Mouse (Mus musculus) heart, embryonic 10.5 days (tissue): ENCODE measurements around the gene Zfpm1. TPM values are rescaled to one million over a fixed set of nuclear protein-coding genes. Genes with fewer than 3 reads are reported as not detected.

Experiments used
- DNase-seq: peaks from one replicate; pipeline ENCODE4 v3.0.0-alpha.2; 2017; ENCODE audit warnings: low spot score
- H3K27ac ChIP-seq: fragments of 300-500 bp; sonication (generic); 2 replicates; pipeline ENCODE4 v1.5.1; 2016; ENCODE audit warnings: mild to moderate bottlenecking
- H3K27me3 ChIP-seq: fragments of 300-500 bp; sonication (generic); 2 replicates; pipeline ENCODE4 v1.6.1; 2016; ENCODE audit warnings: mild to moderate bottlenecking; ENCODE audit not compliant: poor library complexity, insufficient read depth, severe bottlenecking
- H3K36me3 ChIP-seq: fragments of 300-500 bp; sonication (generic); 2 replicates; pipeline ENCODE4 v1.6.1; 2016; ENCODE audit warnings: mild to moderate bottlenecking, moderate library complexity
- H3K4me1 ChIP-seq: fragments of 300-500 bp; sonication (generic); 2 replicates; pipeline ENCODE4 v1.6.1; 2016; ENCODE audit warnings: mild to moderate bottlenecking
- H3K4me3 ChIP-seq: fragments of 300-500 bp; sonication (generic); 2 replicates; pipeline ENCODE4 v1.5.1; 2016; ENCODE audit warnings: mild to moderate bottlenecking, moderate library complexity
- H3K9me3 ChIP-seq: fragments of 300-500 bp; sonication (generic); 2 replicates; pipeline ENCODE4 v1.6.1; 2016; ENCODE audit warnings: mild to moderate bottlenecking, moderate library complexity
- WGBS: fragments of 180-500 bp; shearing (Covaris S2); methylation state at CpG from one replicate; pipeline ENCODE4 v1.1.7; 2016; 5-methylcytosine and 5-hydroxymethylcytosine counted together
- polyA plus RNA-seq: library from polyadenylated mRNA; unstranded; fragments of >200 nt; fragmentation: Nextera tagmentation; extraction: Ambion mirVana; gene quantifications from 2 replicates; pipeline ENCODE4 v1.2.1, GENCODE M21; 2016

Gene Zfpm1
- polyA plus RNA-seq, 1 experiment from 2014 or later, result 12.8 TPM

DNA sequence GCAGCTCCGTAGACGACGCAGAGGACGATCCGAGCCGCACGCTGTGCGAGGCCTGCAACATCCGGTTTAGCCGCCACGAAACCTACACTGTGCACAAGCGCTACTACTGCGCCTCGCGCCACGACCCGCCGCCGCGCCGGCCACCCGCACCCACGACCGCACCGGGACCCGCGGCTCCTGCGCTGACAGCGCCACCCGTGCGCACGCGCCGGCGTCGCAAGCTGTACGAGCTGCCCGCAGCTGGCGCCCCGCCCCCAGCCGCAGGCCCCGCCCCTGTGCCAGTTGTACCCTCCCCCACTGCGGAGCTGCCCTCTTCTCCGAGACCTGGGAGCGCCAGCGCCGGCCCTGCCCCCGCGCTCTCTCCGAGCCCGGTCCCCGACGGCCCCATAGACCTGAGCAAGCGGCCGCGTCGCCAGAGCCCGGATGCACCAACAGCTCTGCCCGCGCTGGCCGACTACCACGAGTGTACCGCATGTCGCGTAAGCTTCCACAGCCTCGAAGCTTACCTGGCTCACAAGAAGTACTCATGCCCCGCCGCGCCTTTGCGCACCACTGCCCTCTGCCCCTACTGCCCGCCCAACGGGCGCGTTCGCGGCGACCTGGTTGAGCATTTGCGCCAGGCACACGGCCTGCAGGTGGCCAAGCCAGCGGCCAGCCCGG lies 54.4 kb downstream of the Zfpm1 start:
- H3K36me3 ChIP-seq, result peaks cover 89% of the 10 kb centered on the region
- no peak for DNase-seq
- peak overlapping the region; percentile 58 for H3K4me3 ChIP-seq
- H3K27ac ChIP-seq, result peak overlapping the region; percentile 73
- H3K4me1 ChIP-seq, result peaks cover 54% of the 10 kb centered on the region
- 23% methylated on average over 80 of the region's 81 CpGs for WGBS
- H3K9me3 ChIP-seq, result no peaks in the 10 kb centered on the region
- H3K27me3 ChIP-seq, result peaks cover 52% of the 10 kb centered on the region

DNA sequence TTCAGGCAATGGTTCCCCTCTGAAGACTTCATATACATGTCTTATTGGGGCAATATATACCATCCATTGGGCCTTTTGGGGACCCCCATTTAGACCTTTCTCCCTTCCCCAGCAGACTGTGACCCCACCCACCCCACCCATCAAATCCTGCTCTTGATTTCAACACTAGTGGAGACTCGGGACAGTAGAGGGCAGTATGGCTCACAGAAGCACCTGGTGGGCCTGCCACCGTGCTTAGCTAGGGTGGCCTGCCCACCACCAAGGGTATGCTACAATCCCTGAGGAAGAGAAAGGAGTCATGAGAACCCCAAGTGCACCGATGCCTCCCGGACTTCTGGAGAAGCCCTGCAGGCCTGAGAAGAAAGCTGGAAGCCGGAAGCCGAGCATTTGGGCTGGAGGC lies 56.9 kb downstream of the Zfpm1 start:
- Histone ChIP-seq H3K27ac (no peak overlapping the region), H3K36me3 (peaks cover 67% of the 10 kb centered on the region), H3K4me3 (no peak overlapping the region), H3K9me3 (no peaks in the 10 kb centered on the region), H3K4me1 (peaks cover 55% of the 10 kb centered on the region), H3K27me3 (peaks cover 47% of the 10 kb centered on the region)
- DNase-seq, result no peak
- WGBS, result 66% methylated on average over 6 of the region's 6 CpGs

DNA sequence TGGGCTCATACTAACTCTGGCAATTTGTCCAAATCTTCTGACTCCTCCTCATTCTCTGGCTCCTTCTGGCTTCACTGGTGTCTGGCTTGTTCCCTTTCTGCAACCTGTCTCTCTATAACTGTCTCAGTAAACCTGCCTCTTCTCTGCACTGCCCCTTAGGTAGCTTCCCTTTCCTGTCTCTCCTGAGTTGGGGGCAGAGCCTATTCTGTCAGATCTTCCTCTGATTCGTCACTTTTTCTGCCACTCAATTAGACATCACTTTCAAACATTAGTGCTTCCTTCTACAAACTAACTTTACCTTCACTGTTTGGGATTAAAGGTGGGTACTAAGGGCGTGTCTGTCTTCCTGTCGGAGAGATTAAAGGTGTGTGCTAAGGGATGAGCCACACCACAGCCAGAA lies 58.8 kb downstream of the Zfpm1 start:
- 87% methylated on average over 3 of the region's 3 CpGs for WGBS

DNA sequence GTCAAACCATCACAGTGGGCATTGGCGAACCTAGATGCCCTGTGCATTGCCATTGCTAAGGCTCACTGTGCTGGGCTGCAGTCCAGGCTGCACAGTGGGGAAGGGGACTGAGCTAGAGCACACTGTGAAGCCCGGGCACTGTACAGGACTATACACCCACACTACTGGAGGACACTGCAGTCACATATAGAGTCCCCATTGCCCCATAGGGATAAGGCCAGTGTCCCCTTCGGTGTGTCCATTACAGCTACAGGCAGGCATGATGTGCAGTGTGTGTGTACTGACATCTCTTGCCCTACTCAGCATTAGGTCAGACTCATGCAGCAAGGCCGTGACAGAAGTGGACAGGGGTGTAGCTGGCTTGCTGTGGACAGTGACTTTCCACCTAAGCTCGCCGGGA lies 59.8 kb downstream of the Zfpm1 start:
- peaks cover 37% of the 10 kb centered on the region for H3K36me3 ChIP-seq
- 72% methylated on average over 6 of the region's 6 CpGs for WGBS
- H3K9me3 ChIP-seq, result no peaks in the 10 kb centered on the region
- H3K27ac ChIP-seq, result no peak overlapping the region
- H3K27me3 ChIP-seq, result peaks cover 23% of the 10 kb centered on the region
- DNase-seq, result no peak
- peaks cover 51% of the 10 kb centered on the region for H3K4me1 ChIP-seq
- no peak overlapping the region for H3K4me3 ChIP-seq

More for the DNA sequence above, 58.8 kb downstream of the Zfpm1 start:
- Histone ChIP-seq H3K4me1 (peaks cover 61% of the 10 kb centered on the region), H3K9me3 (no peaks in the 10 kb centered on the region), H3K27ac (no peak overlapping the region), H3K27me3 (peaks cover 33% of the 10 kb centered on the region), H3K4me3 (no peak overlapping the region), H3K36me3 (peaks cover 48% of the 10 kb centered on the region)
- no peak for DNase-seq

- no peak for DNase-seq
- 39% methylated on average over 5 of the region's 5 CpGs for WGBS
- Histone ChIP-seq H3K27ac (no peak overlapping the region), H3K4me3 (no peak overlapping the region), H3K36me3 (peaks cover 32% of the 10 kb centered on the region), H3K4me1 (peaks cover 49% of the 10 kb centered on the region), H3K9me3 (no peaks in the 10 kb centered on the region), H3K27me3 (peaks cover 17% of the 10 kb centered on the region)
Observed at GRCm38 (mm10) chr8:122342362-122342761, 60.4 kb downstream of the Zfpm1 start.

GRCm38 (mm10) chr8:122342806-122343209 lies 60.9 kb downstream of the Zfpm1 start:
- Histone ChIP-seq H3K36me3 (peaks cover 27% of the 10 kb centered on the region), H3K27ac (peak overlapping the region; percentile 83), H3K27me3 (peaks cover 13% of the 10 kb centered on the region), H3K4me3 (peak overlapping the region; percentile 56), H3K9me3 (no peaks in the 10 kb centered on the region), H3K4me1 (peaks cover 53% of the 10 kb centered on the region)
- WGBS, result 3% methylated on average over 9 of the region's 9 CpGs
- DNase-seq, result no peak

GRCm38 (mm10) chr8:122343341-122343740 lies 61.4 kb downstream of the Zfpm1 start:
- Histone ChIP-seq H3K9me3 (no peaks in the 10 kb centered on the region), H3K27me3 (peaks cover 8% of the 10 kb centered on the region), H3K4me3 (peak overlapping the region; percentile 56), H3K4me1 (peaks cover 54% of the 10 kb centered on the region), H3K36me3 (peaks cover 22% of the 10 kb centered on the region), H3K27ac (peak overlapping the region; percentile 83)
- DNase-seq, result no peak
- WGBS, result 8% methylated on average over 11 of the region's 11 CpGs

DNA sequence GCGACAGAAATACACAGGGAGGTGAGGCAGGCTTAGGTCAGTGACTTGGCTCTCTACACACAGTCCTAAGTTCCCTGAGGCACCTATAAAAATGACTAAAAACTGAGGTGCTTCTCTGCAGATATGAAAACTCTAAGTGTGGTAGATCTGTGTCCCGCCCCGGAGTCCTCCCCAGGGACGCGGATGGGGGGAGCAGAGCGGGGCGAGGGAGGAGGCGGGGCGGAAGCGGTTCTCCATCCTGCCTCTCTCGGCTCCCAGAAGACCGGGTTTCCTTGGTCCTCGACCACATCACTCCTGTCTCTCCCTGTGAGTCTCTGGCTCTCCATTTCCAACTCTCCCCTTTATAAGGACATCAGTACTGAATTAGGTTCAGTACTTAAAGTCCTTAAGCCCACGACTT lies 61.8 kb downstream of the Zfpm1 start:
- peaks cover 18% of the 10 kb centered on the region; the same call in 1 of the 2 replicates for H3K36me3 ChIP-seq
- no peak for DNase-seq
- peak overlapping the region; percentile 56 for H3K4me3 ChIP-seq
- H3K27me3 ChIP-seq, result peaks cover 5% of the 10 kb centered on the region
- H3K9me3 ChIP-seq, result no peaks in the 10 kb centered on the region
- peak overlapping the region; percentile 83 for H3K27ac ChIP-seq
- under 1% methylated on average over 14 of the region's 14 CpGs for WGBS
- H3K4me1 ChIP-seq, result peaks cover 58% of the 10 kb centered on the region

DNA sequence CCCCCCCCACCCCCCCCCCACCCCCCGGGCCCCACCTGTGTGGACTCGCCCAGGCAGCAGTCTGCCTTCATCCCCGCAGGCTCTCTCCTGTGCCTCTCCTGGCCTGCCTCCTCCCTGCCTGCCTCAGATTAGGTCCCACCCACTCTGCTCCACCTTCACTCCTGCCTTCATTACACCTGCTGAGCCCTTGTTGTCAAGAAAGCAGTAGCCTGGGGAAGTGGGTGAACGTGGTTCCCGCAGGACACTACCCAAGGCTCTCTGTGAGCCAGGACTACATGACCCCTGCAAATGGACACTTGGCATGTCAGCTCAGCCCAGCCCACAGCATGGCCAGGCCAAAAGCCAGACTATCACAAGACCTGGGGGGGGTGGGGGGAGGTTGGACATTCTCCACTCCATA lies 62.3 kb downstream of the Zfpm1 start:
- Histone ChIP-seq H3K27ac (peak overlapping the region; percentile 83), H3K9me3 (no peaks in the 10 kb centered on the region), H3K27me3 (peaks cover 5% of the 10 kb centered on the region), H3K4me3 (peak overlapping the region; percentile 56), H3K36me3 (peaks cover 13% of the 10 kb centered on the region; the same call in 1 of the 2 replicates), H3K4me1 (peaks cover 62% of the 10 kb centered on the region)
- WGBS, result 12% methylated on average over 2 of the region's 5 CpGs
- no peak for DNase-seq

DNA sequence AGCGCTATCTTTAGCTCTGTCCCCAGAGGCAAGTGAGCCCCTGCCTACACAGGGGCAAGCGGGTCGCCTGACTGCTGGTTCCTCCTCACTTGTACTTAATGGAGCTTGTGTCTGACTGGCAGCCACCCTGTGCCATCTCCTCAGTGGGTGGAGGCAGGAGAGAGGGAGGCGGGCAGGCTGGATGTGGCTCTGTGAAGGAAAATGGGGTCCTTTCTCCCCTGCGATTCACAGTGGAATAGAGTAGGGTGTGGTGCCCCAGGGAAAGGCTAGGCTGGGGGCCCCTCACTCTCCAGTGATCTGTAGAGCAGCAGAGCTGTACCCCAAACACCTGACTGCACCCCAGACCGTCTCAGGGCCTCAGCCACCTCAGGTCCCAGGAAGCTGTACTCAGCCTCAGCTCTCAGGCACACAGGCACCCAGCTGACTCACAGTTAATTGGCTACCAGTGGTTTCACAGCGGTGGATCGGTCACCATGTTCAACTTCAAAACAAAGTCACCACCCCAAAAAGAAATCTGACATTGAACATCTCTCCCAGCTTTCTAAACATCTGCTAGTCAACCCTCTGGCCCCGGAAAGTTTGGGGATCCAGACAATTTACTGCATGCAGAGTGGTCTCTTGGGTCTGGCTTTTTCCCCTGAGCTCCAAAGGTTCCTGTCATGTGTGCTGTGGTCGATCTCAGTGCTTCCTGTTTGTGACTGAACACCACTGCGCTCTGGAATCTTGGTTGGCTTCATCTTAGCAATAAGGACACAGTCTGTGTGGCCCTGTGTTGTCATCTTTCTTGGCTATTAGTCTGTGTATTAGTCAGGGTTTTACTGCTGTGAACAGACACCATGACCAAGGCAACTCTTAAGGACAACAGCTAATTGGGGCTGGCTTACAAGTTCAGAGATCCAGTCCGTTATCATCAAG lies 63.5 kb downstream of the Zfpm1 start:
- Histone ChIP-seq H3K4me1 (peaks cover 71% of the 10 kb centered on the region), H3K4me3 (peak overlapping the region; percentile 56; the same call in 1 of the 2 replicates), H3K27me3 (peaks cover 5% of the 10 kb centered on the region), H3K27ac (peak overlapping the region; percentile 83), H3K9me3 (no peaks in the 10 kb centered on the region), H3K36me3 (0 out of 2 replicates have a peak, but pooled peaks cover 3% of the 10 kb centered on the region)
- no peak for DNase-seq
- WGBS, result 49% methylated on average over 12 of the region's 12 CpGs

DNA sequence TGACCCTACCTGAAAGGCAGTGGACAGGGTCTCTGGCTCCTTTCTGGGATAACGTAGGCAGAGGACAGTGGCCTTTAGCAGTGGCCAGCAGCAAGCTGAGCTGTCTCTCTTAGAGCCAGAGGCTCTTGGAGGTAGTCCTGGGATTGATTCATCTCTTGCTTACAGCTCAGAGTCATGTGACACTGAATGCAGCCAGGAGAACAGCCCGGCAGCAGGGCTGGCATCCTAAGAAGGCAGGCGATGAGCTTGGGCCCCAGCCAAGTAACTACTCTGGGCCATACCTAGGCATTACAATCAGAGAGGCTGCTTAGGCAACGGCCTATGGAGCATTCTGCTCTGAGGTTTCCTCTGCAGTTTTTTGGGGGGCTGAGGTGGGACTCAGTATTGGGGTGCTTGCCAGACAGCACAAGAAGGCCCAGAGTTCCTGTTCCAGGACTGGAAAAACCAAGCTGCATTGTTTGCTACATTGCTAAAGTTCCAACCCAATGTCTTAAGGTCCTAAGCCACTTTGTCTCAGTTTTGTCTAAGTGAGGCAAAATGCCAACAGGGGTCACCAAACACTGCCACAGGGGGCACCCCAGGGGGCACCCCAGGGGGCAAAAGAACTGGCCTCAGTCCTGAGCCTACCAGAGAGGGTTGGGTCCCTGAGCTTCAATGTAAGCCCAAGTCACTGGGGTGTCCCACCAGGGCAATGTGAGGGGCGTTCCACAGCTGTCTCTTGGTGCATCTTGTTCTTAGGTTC lies 66.0 kb downstream of the Zfpm1 start:
- peaks cover 70% of the 10 kb centered on the region for H3K4me1 ChIP-seq
- peaks cover 19% of the 10 kb centered on the region for H3K27me3 ChIP-seq
- no peak for DNase-seq
- no peak overlapping the region for H3K4me3 ChIP-seq
- no peaks in the 10 kb centered on the region for H3K9me3 ChIP-seq
- H3K27ac ChIP-seq, result 0 out of 2 replicates have a peak overlapping the region, but pooled peaks have one; percentile 18
- H3K36me3 ChIP-seq, result no peaks in the 10 kb centered on the region
- WGBS, result 64% methylated on average over 5 of the region's 5 CpGs

DNA sequence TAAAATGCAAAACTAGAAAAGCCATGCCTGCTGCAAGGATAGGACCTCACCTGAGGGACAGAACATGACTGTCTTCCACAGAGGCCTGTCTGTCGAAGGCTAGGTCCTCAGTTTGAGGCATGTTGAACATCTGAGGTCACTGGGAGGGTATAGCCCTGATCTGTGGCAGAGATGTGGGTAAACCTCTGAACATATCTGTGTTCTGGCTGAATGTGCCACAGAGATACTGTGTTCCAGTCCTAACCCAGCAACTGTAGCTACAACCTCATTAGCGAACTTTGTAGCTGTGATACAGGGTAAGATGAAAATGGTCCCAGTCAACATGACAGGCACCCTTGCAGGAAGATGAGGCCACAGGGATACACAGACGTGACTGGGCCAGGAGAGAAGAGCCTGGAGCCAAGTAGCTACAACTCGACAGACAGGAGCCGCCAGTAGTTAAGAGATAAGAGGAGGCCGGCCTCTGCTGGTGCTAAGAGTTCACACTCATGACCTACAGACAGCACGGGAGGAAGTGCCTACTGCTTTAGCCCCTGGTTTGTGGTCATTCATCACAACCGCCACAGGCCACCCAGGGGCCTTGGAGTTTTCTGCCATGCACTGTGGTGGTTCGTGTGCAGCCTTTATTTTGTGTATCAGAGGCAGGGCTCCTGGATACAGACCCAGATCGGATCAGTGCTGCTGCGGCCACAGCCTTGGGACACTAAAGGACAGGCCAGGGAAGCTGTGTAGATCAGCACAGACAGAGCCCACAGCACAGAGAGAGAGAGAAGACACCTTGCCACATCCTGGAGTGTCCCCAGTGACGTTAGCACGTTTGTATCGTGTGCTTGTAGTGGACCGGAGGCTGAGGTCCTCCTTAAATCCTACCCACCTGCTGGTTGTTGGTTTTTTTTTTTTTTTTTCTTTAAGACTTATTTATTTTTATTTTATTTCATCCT lies 67.7 kb downstream of the Zfpm1 start:
- Histone ChIP-seq H3K9me3 (no peaks in the 10 kb centered on the region), H3K27ac (peak overlapping the region; percentile 77), H3K4me3 (no peak overlapping the region; the same call in 1 of the 2 replicates), H3K36me3 (no peaks in the 10 kb centered on the region), H3K27me3 (peaks cover 19% of the 10 kb centered on the region), H3K4me1 (peaks cover 53% of the 10 kb centered on the region)
- DNase-seq, result no peak
- 14% methylated on average over 15 of the region's 15 CpGs for WGBS
